Mouse (Mus musculus) T-helper 17 cell (primary cell): ENCODE measurements around the gene Rtn4rl1.

Experiments used
- in situ Hi-C, 2 experiments: fragments of 300-600 bp; cut with MboI, MseI; formaldehyde crosslinking; loops; 1 replicate in 1 of 2; 2 replicates in 1 of 2; pipeline ENCODE4 v1.15.1; 2025; ENCODE audit warnings: high pct_unique_total_duplicates in 2 of 2

Rtn4rl1 gene

GRCm38 (mm10) chr11:75267826-75268281 lies 74.3 kb downstream of the Rtn4rl1 start:
- in situ Hi-C loops = loop anchor here in 1 of 2 experiments (10.0 kb wide), 1 partner anchor 193 kb away; no protein-coding TSS in a partner anchor

- in situ Hi-C loops = loop anchor here in 1 of 2 experiments (10.0 kb wide), 1 partner anchor 194 kb away; no protein-coding TSS in a partner anchor
These were observed 74.9 kb downstream of the Rtn4rl1 start for GRCm38 (mm10) chr11:75268492-75268891.

GRCm38 (mm10) chr11:75269213-75269612 lies 75.6 kb downstream of the Rtn4rl1 start:
- in situ Hi-C loops = loop anchor here in 1 of 2 experiments (10.0 kb wide), 1 partner anchor 194 kb away; no protein-coding TSS in a partner anchor

- in situ Hi-C loops = no loop called here
These were observed 76.8 kb downstream of the Rtn4rl1 start for GRCm38 (mm10) chr11:75270276-75270984.

GRCm38 (mm10) chr11:75270985-75271434 lies 77.4 kb downstream of the Rtn4rl1 start:
- in situ Hi-C loops = no loop called here

- in situ Hi-C loops = no loop called here
These were observed 79.9 kb downstream of the Rtn4rl1 start for GRCm38 (mm10) chr11:75273466-75273865.

- in situ Hi-C loops = no loop called here
These were observed 81.5 kb downstream of the Rtn4rl1 start for GRCm38 (mm10) chr11:75275035-75275434.

GRCm38 (mm10) chr11:75278115-75278514 lies 84.5 kb downstream of the Rtn4rl1 start:
- in situ Hi-C loops = no loop called here

GRCm38 (mm10) chr11:75279013-75279341 lies 85.4 kb downstream of the Rtn4rl1 start:
- in situ Hi-C loops = no loop called here

- in situ Hi-C loops = loop anchor here in 1 of 2 experiments (5.0 kb wide), 1 partner anchor 87 kb away; the partner anchor contains the start of genes Dph1 and Rtn4rl1
These were observed 85.9 kb downstream of the Rtn4rl1 start for GRCm38 (mm10) chr11:75279342-75280065.

GRCm38 (mm10) chr11:75280066-75280410 lies 86.5 kb downstream of the Rtn4rl1 start:
- in situ Hi-C loops = loop anchor here in 1 of 2 experiments (5.0 kb wide), 1 partner anchor 88 kb away; the partner anchor contains the start of genes Dph1 and Rtn4rl1

- in situ Hi-C loops = loop anchor here in 1 of 2 experiments (5.0 kb wide), 1 partner anchor 88 kb away; the partner anchor contains the start of genes Dph1 and Rtn4rl1
These were observed 86.9 kb downstream of the Rtn4rl1 start for GRCm38 (mm10) chr11:75280435-75281001.

- in situ Hi-C loops = loop anchor here in 1 of 2 experiments (5.0 kb wide), 1 partner anchor 89 kb away; the partner anchor contains the start of genes Dph1 and Rtn4rl1
These were observed 88.0 kb downstream of the Rtn4rl1 start for GRCm38 (mm10) chr11:75281380-75282256.

- in situ Hi-C loops = loop anchor here in 1 of 2 experiments (5.0 kb wide), 1 partner anchor 90 kb away; the partner anchor contains the start of genes Dph1 and Rtn4rl1
These were observed 89.0 kb downstream of the Rtn4rl1 start for GRCm38 (mm10) chr11:75282496-75283120.

- in situ Hi-C loops = loop anchor here in 1 of 2 experiments (5.0 kb wide), 1 partner anchor 91 kb away; the partner anchor contains the start of genes Dph1 and Rtn4rl1
These were observed 90.2 kb downstream of the Rtn4rl1 start for GRCm38 (mm10) chr11:75283784-75284183.

- in situ Hi-C loops = no loop called here
These were observed 92.4 kb downstream of the Rtn4rl1 start for GRCm38 (mm10) chr11:75285893-75286467.

- in situ Hi-C loops = no loop called here
These were observed 93.3 kb downstream of the Rtn4rl1 start for GRCm38 (mm10) chr11:75286868-75287267.

GRCm38 (mm10) chr11:75287940-75288339 lies 94.4 kb downstream of the Rtn4rl1 start:
- in situ Hi-C loops = no loop called here

GRCm38 (mm10) chr11:75288517-75288916 lies 94.9 kb downstream of the Rtn4rl1 start:
- in situ Hi-C loops = no loop called here

- in situ Hi-C loops = no loop called here
These were observed 95.5 kb downstream of the Rtn4rl1 start for GRCm38 (mm10) chr11:75289120-75289519.
